Mouse (Mus musculus): ENCODE measurements around the gene Nrxn3.

- TF ChIP-seq CTCF (IDR thresholded peaks at IDR 0.05; ENCODE audit: extremely low read depth, insufficient read length, insufficient replicate concordance, low read depth, low read length), result no peak
- no peak for TF ChIP-seq POLR2A (IDR thresholded peaks at IDR 0.05; ENCODE audit: low read depth, low read length)
Measured at GRCm38 (mm10) chr12:89808217-89808616, 1085.5 kb downstream of the Nrxn3 start.
